Mouse (Mus musculus): Measurements from ENCODE around the gene Sema5a. TPM values are rescaled to one million over a fixed set of nuclear protein-coding genes. Genes with fewer than 3 reads are reported as not detected.
"Not testable (repeated sequence)": the region's sequence is repeated elsewhere in the genome, so short reads cannot be mapped to it uniquely, and the experiment has no call there.

Sema5a gene
- polyA plus RNA-seq, 1 experiment from 2014 or later, result 24.9 TPM

- Histone ChIP-seq H3K9ac (ENCODE audit: low read length) (no peak overlapping the region), H3K9me3 (ENCODE audit: control insufficient read depth, low read length) (no peaks in the 10 kb centered on the region), H3K27me3 (replicated peaks; ENCODE audit: control insufficient read depth, insufficient read depth, low read length) (no peaks in the 10 kb centered on the region), H3K4me2 (ENCODE audit: low read length) (no peak overlapping the region), H3K4me3 (ENCODE audit: low read depth, low read length) (no peak overlapping the region), H3K4me1 (replicated peaks; ENCODE audit: control insufficient read depth, insufficient read depth, low read length) (no peaks in the 10 kb centered on the region), H3K27ac (ENCODE audit: low read depth) (no peak overlapping the region), H3K36me3 (ENCODE audit: control insufficient read depth, insufficient read depth, low read length) (no peaks in the 10 kb centered on the region)
- DNase-seq (ENCODE audit: low spot score) (no peak), ATAC-seq (replicated peaks; ENCODE audit: low FRiP score, low TSS enrichment, low read depth) (no peak)
- 77% methylated on average over 7 of the region's 7 CpGs for WGBS
Observed at GRCm38 (mm10) chr15:32226888-32227395, 17.7 kb upstream of the Sema5a start.

- ATAC-seq (replicated peaks; ENCODE audit: low FRiP score, low TSS enrichment, low read depth), result no peak
- no peak overlapping the region for H3K27ac ChIP-seq (ENCODE audit: low read depth)
- no peaks in the 10 kb centered on the region for H3K36me3 ChIP-seq (ENCODE audit: control insufficient read depth, insufficient read depth, low read length)
- DNase-seq (ENCODE audit: low spot score), result no peak
- WGBS, result 85% methylated on average over 2 of the region's 2 CpGs
- H3K27me3 ChIP-seq (replicated peaks; ENCODE audit: control insufficient read depth, insufficient read depth, low read length), result no peaks in the 10 kb centered on the region
- no peak overlapping the region for H3K4me3 ChIP-seq (ENCODE audit: low read depth, low read length)
- no peaks in the 10 kb centered on the region for H3K9me3 ChIP-seq (ENCODE audit: control insufficient read depth, low read length)
- H3K9ac ChIP-seq (ENCODE audit: low read length), result no peak overlapping the region
- no peak overlapping the region for H3K4me2 ChIP-seq (ENCODE audit: low read length)
- H3K4me1 ChIP-seq (replicated peaks; ENCODE audit: control insufficient read depth, insufficient read depth, low read length), result no peaks in the 10 kb centered on the region
Observed at GRCm38 (mm10) chr15:32230066-32230465, 14.5 kb upstream of the Sema5a start.

GRCm38 (mm10) chr15:32232189-32232588, 12.4 kb upstream of the Sema5a start:
- H3K27me3 ChIP-seq (replicated peaks; ENCODE audit: control insufficient read depth, insufficient read depth, low read length), result no peaks in the 10 kb centered on the region
- no peaks in the 10 kb centered on the region for H3K4me1 ChIP-seq (replicated peaks; ENCODE audit: control insufficient read depth, insufficient read depth, low read length)
- H3K36me3 ChIP-seq (ENCODE audit: control insufficient read depth, insufficient read depth, low read length), result no peaks in the 10 kb centered on the region
- H3K4me2 ChIP-seq (ENCODE audit: low read length), result no peak overlapping the region
- no peak overlapping the region for H3K4me3 ChIP-seq (ENCODE audit: low read depth, low read length)
- ATAC-seq (replicated peaks; ENCODE audit: low FRiP score, low TSS enrichment, low read depth), result no peak
- no peaks in the 10 kb centered on the region for H3K9me3 ChIP-seq (ENCODE audit: control insufficient read depth, low read length)
- DNase-seq (ENCODE audit: low spot score), result no peak
- no peak overlapping the region for H3K9ac ChIP-seq (ENCODE audit: low read length)
- WGBS, result 90% methylated on average over 3 of the region's 3 CpGs
- no peak overlapping the region for H3K27ac ChIP-seq (ENCODE audit: low read depth)

- not testable (repeated sequence) for H3K27ac ChIP-seq (ENCODE audit: low read depth); H3K4me2 ChIP-seq (ENCODE audit: low read length); H3K4me3 ChIP-seq (ENCODE audit: low read depth, low read length); DNase-seq (ENCODE audit: low spot score); H3K4me1 ChIP-seq (replicated peaks; ENCODE audit: control insufficient read depth, insufficient read depth, low read length); H3K27me3 ChIP-seq (replicated peaks; ENCODE audit: control insufficient read depth, insufficient read depth, low read length); H3K9me3 ChIP-seq (ENCODE audit: control insufficient read depth, low read length); H3K36me3 ChIP-seq (ENCODE audit: control insufficient read depth, insufficient read depth, low read length); H3K9ac ChIP-seq (ENCODE audit: low read length)
- 8% methylated on average over 8 of the region's 8 CpGs for WGBS
- peak; percentile 55 for ATAC-seq (replicated peaks; ENCODE audit: low FRiP score, low TSS enrichment, low read depth)
Observed at GRCm38 (mm10) chr15:32232666-32233141, 11.9 kb upstream of the Sema5a start.

- DNase-seq (ENCODE audit: low spot score), result no peak
- Histone ChIP-seq H3K4me1 (replicated peaks; ENCODE audit: control insufficient read depth, insufficient read depth, low read length) (no peaks in the 10 kb centered on the region), H3K27ac (ENCODE audit: low read depth) (no peak overlapping the region), H3K9me3 (ENCODE audit: control insufficient read depth, low read length) (no peaks in the 10 kb centered on the region), H3K9ac (ENCODE audit: low read length) (no peak overlapping the region), H3K4me3 (ENCODE audit: low read depth, low read length) (no peak overlapping the region), H3K27me3 (replicated peaks; ENCODE audit: control insufficient read depth, insufficient read depth, low read length) (no peaks in the 10 kb centered on the region), H3K36me3 (ENCODE audit: control insufficient read depth, insufficient read depth, low read length) (no peaks in the 10 kb centered on the region), H3K4me2 (ENCODE audit: low read length) (no peak overlapping the region)
- 94% methylated on average over 1 of the region's 1 CpGs for WGBS
- no peak for ATAC-seq (replicated peaks; ENCODE audit: low FRiP score, low TSS enrichment, low read depth)
Observed at GRCm38 (mm10) chr15:32233451-32233850, 11.2 kb upstream of the Sema5a start.

- Histone ChIP-seq H3K4me1 (replicated peaks; ENCODE audit: control insufficient read depth, insufficient read depth, low read length) (peaks cover 12% of the 10 kb centered on the region), H3K36me3 (ENCODE audit: control insufficient read depth, insufficient read depth, low read length) (peaks cover 14% of the 10 kb centered on the region), H3K4me3 (ENCODE audit: low read depth, low read length) (no peak overlapping the region), H3K4me2 (ENCODE audit: low read length) (no peak overlapping the region), H3K9ac (ENCODE audit: low read length) (no peak overlapping the region), H3K9me3 (ENCODE audit: control insufficient read depth, low read length) (no peaks in the 10 kb centered on the region), H3K27me3 (replicated peaks; ENCODE audit: control insufficient read depth, insufficient read depth, low read length) (no peaks in the 10 kb centered on the region), H3K27ac (ENCODE audit: low read depth) (no peak overlapping the region)
- ATAC-seq (replicated peaks; ENCODE audit: low FRiP score, low TSS enrichment, low read depth) (no peak), DNase-seq (ENCODE audit: low spot score) (no peak)
- 84% methylated on average over 2 of the region's 2 CpGs for WGBS
Observed at GRCm38 (mm10) chr15:32239099-32239498, 5.5 kb upstream of the Sema5a start.

- DNase-seq (ENCODE audit: low spot score), result no peak
- H3K36me3 ChIP-seq (ENCODE audit: control insufficient read depth, insufficient read depth, low read length), result peaks cover 14% of the 10 kb centered on the region
- H3K9ac ChIP-seq (ENCODE audit: low read length), result no peak overlapping the region
- H3K4me3 ChIP-seq (ENCODE audit: low read depth, low read length), result no peak overlapping the region
- H3K27me3 ChIP-seq (replicated peaks; ENCODE audit: control insufficient read depth, insufficient read depth, low read length), result no peaks in the 10 kb centered on the region
- no peak overlapping the region for H3K4me2 ChIP-seq (ENCODE audit: low read length)
- peaks cover 12% of the 10 kb centered on the region for H3K4me1 ChIP-seq (replicated peaks; ENCODE audit: control insufficient read depth, insufficient read depth, low read length)
- WGBS, result 67% methylated on average over 3 of the region's 3 CpGs
- H3K27ac ChIP-seq (ENCODE audit: low read depth), result no peak overlapping the region
- ATAC-seq (replicated peaks; ENCODE audit: low FRiP score, low TSS enrichment, low read depth), result no peak
- no peaks in the 10 kb centered on the region for H3K9me3 ChIP-seq (ENCODE audit: control insufficient read depth, low read length)
Observed at GRCm38 (mm10) chr15:32240159-32240558, 4.5 kb upstream of the Sema5a start.

- H3K36me3 ChIP-seq (ENCODE audit: control insufficient read depth, insufficient read depth, low read length), result peaks cover 14% of the 10 kb centered on the region
- H3K9me3 ChIP-seq (ENCODE audit: control insufficient read depth, low read length), result no peaks in the 10 kb centered on the region
- DNase-seq (ENCODE audit: low spot score) (no peak), ATAC-seq (replicated peaks; ENCODE audit: low FRiP score, low TSS enrichment, low read depth) (no peak)
- H3K9ac ChIP-seq (ENCODE audit: low read length), result no peak overlapping the region
- no peak overlapping the region for H3K27ac ChIP-seq (ENCODE audit: low read depth)
- no peak overlapping the region for H3K4me3 ChIP-seq (ENCODE audit: low read depth, low read length)
- peaks cover 12% of the 10 kb centered on the region for H3K4me1 ChIP-seq (replicated peaks; ENCODE audit: control insufficient read depth, insufficient read depth, low read length)
- 84% methylated on average over 6 of the region's 6 CpGs for WGBS
- no peaks in the 10 kb centered on the region for H3K27me3 ChIP-seq (replicated peaks; ENCODE audit: control insufficient read depth, insufficient read depth, low read length)
- H3K4me2 ChIP-seq (ENCODE audit: low read length), result no peak overlapping the region
Observed at GRCm38 (mm10) chr15:32241666-32242065, 2.9 kb upstream of the Sema5a start.

GRCm38 (mm10) chr15:32243096-32243785, 1.4 kb upstream of the Sema5a start:
- ATAC-seq (replicated peaks; ENCODE audit: low FRiP score, low TSS enrichment, low read depth) (no peak), DNase-seq (ENCODE audit: low spot score) (peak; percentile 70)
- H3K27ac ChIP-seq (ENCODE audit: low read depth), result peak overlapping the region; percentile 80
- H3K36me3 ChIP-seq (ENCODE audit: control insufficient read depth, insufficient read depth, low read length), result peaks cover 14% of the 10 kb centered on the region
- no peaks in the 10 kb centered on the region for H3K27me3 ChIP-seq (replicated peaks; ENCODE audit: control insufficient read depth, insufficient read depth, low read length)
- peak overlapping the region; percentile 89 for H3K4me2 ChIP-seq (ENCODE audit: low read length)
- H3K4me1 ChIP-seq (replicated peaks; ENCODE audit: control insufficient read depth, insufficient read depth, low read length), result peaks cover 18% of the 10 kb centered on the region
- peak overlapping the region; percentile 71 for H3K4me3 ChIP-seq (ENCODE audit: low read depth, low read length)
- peak overlapping the region; percentile 73 for H3K9ac ChIP-seq (ENCODE audit: low read length)
- 53% methylated on average over 12 of the region's 12 CpGs for WGBS
- H3K9me3 ChIP-seq (ENCODE audit: control insufficient read depth, low read length), result no peaks in the 10 kb centered on the region

Measured in intestine, embryonic 14.5 days (tissue).